Mouse (Mus musculus) liver, embryonic 14.5 days (tissue): ENCODE data around the gene Gm17018.

Source experiments
- CTCF ChIP-seq: IDR thresholded peaks from 2 replicates; pipeline ENCODE4 v1.5.1; 2016; ENCODE audit warnings: antibody characterized with exemption, low read depth, control low read depth
- EP300 ChIP-seq: IDR thresholded peaks from 2 replicates; pipeline ENCODE4 v1.6.1; 2016; ENCODE audit warnings: antibody characterized with exemption, low read depth

GRCm38 (mm10) chr19:45515341-45515740 lies 45.1 kb upstream of the Gm17018 start:
- TF ChIP-seq EP300 (no peak), CTCF (no peak)
